Mouse (Mus musculus): ENCODE data around the gene Cnr1.

- TF ChIP-seq CTCF (IDR thresholded peaks at IDR 0.05; ENCODE audit: control insufficient read depth, insufficient read depth, insufficient replicate concordance, low read depth, low read length) (no peak), POLR2A (IDR thresholded peaks at IDR 0.05; ENCODE audit: control insufficient read depth, low read depth, low read length) (no peak)
Measured at GRCm38 (mm10) chr4:33941557-33941956, 17.2 kb downstream of the Cnr1 start.
